Comparison of ENCODE assay signal across 8 mouse cellular contexts in the genomic region with DNA sequence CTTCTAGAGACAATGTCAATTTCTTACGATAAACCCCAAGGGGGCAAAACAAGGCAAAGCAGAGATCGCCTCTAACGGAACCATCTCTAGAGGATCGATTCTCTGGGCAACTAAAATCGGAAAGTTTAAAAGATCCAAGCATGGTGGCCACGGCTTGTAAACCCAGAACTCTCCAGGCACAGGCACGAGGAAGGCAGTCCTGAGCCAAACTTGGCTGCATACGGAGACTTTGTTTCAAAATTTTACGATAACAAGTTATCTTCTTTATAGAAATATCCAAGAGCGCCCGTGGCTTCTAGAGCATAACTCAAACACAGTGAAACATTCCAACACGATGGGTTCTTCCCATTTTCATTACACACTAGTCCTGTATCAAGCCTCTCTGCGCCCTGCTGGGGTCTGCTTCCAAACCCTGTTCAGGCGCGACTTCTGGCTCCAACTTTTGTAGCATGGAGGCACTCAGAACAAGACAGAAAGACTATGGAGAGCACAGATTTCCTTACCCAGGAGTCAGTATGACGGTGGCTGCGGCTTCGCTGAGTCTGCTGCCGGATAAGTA. TPM values are rescaled to one million over a fixed set of nuclear protein-coding genes. Genes with fewer than 3 reads are reported as not detected.
DNase-seq lines count a peak whose midpoint lies in the region; ATAC-seq and TF ChIP-seq lines count a peak whose summit lies in the region.

No protein-coding gene starts in this region.

- peaks cover 37% of the 10 kb centered on the region for H3K36me3 ChIP-seq in embryonic facial prominence, embryonic 12.5 days
- peaks cover 30% of the 10 kb centered on the region for H3K36me3 ChIP-seq in intestine, postnatal 0 days (ENCODE audit: control insufficient read depth, insufficient read depth)
- H3K36me3 ChIP-seq in neural tube, embryonic 13.5 days: peaks cover 35% of the 10 kb centered on the region

- peak overlapping the region; percentile 81 for H3K4me3 ChIP-seq in layer of hippocampus, adult 2 months
- peak overlapping the region; percentile 74 for H3K4me3 ChIP-seq in embryonic facial prominence, embryonic 12.5 days
- H3K4me3 ChIP-seq in intestine, postnatal 0 days (ENCODE audit: low read depth, low read length): peak overlapping the region; percentile 68
- peak overlapping the region; percentile 72 for H3K4me3 ChIP-seq in neural tube, embryonic 13.5 days

- H3K27ac ChIP-seq in layer of hippocampus, adult 2 months: peak overlapping the region; percentile 100
- H3K27ac ChIP-seq in embryonic facial prominence, embryonic 12.5 days: peak overlapping the region; percentile 55; the same call in 1 of the 2 replicates
- H3K27ac ChIP-seq in intestine, postnatal 0 days (ENCODE audit: low read depth, low read length): 0 out of 2 replicates have a peak overlapping the region, but pooled peaks have one; percentile 5
- peak overlapping the region; percentile 25; the same call in 1 of the 2 replicates for H3K27ac ChIP-seq in neural tube, embryonic 13.5 days (replicated peaks)

- H3K27me3 ChIP-seq in embryonic facial prominence, embryonic 12.5 days: no peaks in the 10 kb centered on the region
- H3K27me3 ChIP-seq in intestine, postnatal 0 days (replicated peaks; ENCODE audit: control insufficient read depth, insufficient read depth, low read length): no peaks in the 10 kb centered on the region
- no peaks in the 10 kb centered on the region for H3K27me3 ChIP-seq in neural tube, embryonic 13.5 days

- no peaks in the 10 kb centered on the region for H3K9me3 ChIP-seq in embryonic facial prominence, embryonic 12.5 days
- no peaks in the 10 kb centered on the region for H3K9me3 ChIP-seq in intestine, postnatal 0 days (ENCODE audit: control insufficient read depth)
- no peaks in the 10 kb centered on the region for H3K9me3 ChIP-seq in neural tube, embryonic 13.5 days

- no peak for DNase-seq in layer of hippocampus, adult 2 months (ENCODE audit: low spot score in 2 of 2)
- DNase-seq in layer of hippocampus, adult 8-10 months (ENCODE audit: low spot score in 2 of 2): no peak
- no peak for DNase-seq in cerebellum, adult 9-11 months

- WGBS in embryonic facial prominence, embryonic 12.5 days: 2% methylated on average over 19 of the region's 19 CpGs
- under 1% methylated on average over 19 of the region's 19 CpGs for WGBS in intestine, postnatal 0 days
- WGBS in neural tube, embryonic 13.5 days: 4% methylated on average over 19 of the region's 19 CpGs

- peaks cover 13% of the 10 kb centered on the region; the same call in 1 of the 2 replicates for H3K4me1 ChIP-seq in embryonic facial prominence, embryonic 12.5 days
- 0 out of 2 replicates have a peak, but pooled peaks cover 3% of the 10 kb centered on the region for H3K4me1 ChIP-seq in intestine, postnatal 0 days (replicated peaks; ENCODE audit: control insufficient read depth, insufficient read depth, low read length)
- H3K4me1 ChIP-seq in neural tube, embryonic 13.5 days (replicated peaks): peaks cover 20% of the 10 kb centered on the region

- H3K9ac ChIP-seq in embryonic facial prominence, embryonic 12.5 days: peak overlapping the region; percentile 67
- H3K9ac ChIP-seq in intestine, postnatal 0 days (ENCODE audit: low read depth, low read length): peak overlapping the region; percentile 62
- peak overlapping the region; percentile 73 for H3K9ac ChIP-seq in neural tube, embryonic 13.5 days

- TF ChIP-seq CTCF in layer of hippocampus, adult 2 months (conservative IDR thresholded peaks at IDR 0.05): no peak
- no peak for TF ChIP-seq CTCF in intestine, postnatal 0 days (IDR thresholded peaks at IDR 0.05; ENCODE audit: low read depth)

- peak overlapping the region; percentile 89 for H3K4me2 ChIP-seq in embryonic facial prominence, embryonic 12.5 days (replicated peaks)
- peak overlapping the region; percentile 73 for H3K4me2 ChIP-seq in intestine, postnatal 0 days (replicated peaks; ENCODE audit: low read depth)
- H3K4me2 ChIP-seq in neural tube, embryonic 13.5 days: peak overlapping the region; percentile 96

- no peak for ATAC-seq in embryonic facial prominence, embryonic 12.5 days (ENCODE audit: insufficient number of reproducible peaks, insufficient read depth, low FRiP score, low TSS enrichment)
- ATAC-seq in intestine, postnatal 0 days: no peak; the same call in 1 of the 2 replicates
- ATAC-seq in neural tube, embryonic 13.5 days (ENCODE audit: low read depth): peak; percentile 65
- ATAC-seq in monocyte, adult 5-6 weeks (replicated peaks; ENCODE audit: insufficient number of reproducible peaks, low FRiP score, low TSS enrichment, poor library complexity, severe bottlenecking): no peak
- no peak for ATAC-seq in activated CD4-positive, CD25-positive, alpha-beta regulatory T cell, adult 4 months

RNA-seq across cellular contexts. Expression of a gene that starts 0.4 kb away (rescaled TPM):
- 10 to 100 TPM; 16.7 to 20.7 TPM for total RNA-seq in layer of hippocampus, adult 2 months (2021)
- 10 to 100 TPM; 18.7 to 24.6 (median 21.0) TPM for total RNA-seq in layer of hippocampus, adult 8-10 months (2022)
- polyA plus RNA-seq in embryonic facial prominence, embryonic 12.5 days (2016; fragmentation: Nextera tagmentation; extraction: Ambion mirVana): 73.8 and 80.2 TPM in 2 replicates
- 23.1 and 24.5 TPM in 2 replicates for polyA plus RNA-seq in intestine, postnatal 0 days (2015; fragmentation: Nextera tagmentation; extraction: Ambion mirVana)
- 52.4 and 54.5 TPM in 2 replicates for polyA plus RNA-seq in neural tube, embryonic 13.5 days (2015; fragmentation: Nextera tagmentation; extraction: Ambion mirVana)
- 64.6 to 83.4 TPM (median 66.6 TPM) in 3 replicates for total RNA-seq in monocyte, adult 5-6 weeks (2017)
- polyA plus RNA-seq in activated CD4-positive, CD25-positive, alpha-beta regulatory T cell, adult 4 months (2017; shearing (Covaris generic)): 10 to 100 TPM; 54.3 to 65.2 TPM

RNA-seq across cellular contexts. Expression of a gene that starts 12.5 kb away (rescaled TPM):
- total RNA-seq in layer of hippocampus, adult 2 months (2021): 10 to 100 TPM in 1 of 2 experiments, 1 to 10 TPM in 1; 9.2 to 10.3 TPM
- total RNA-seq in layer of hippocampus, adult 8-10 months (2022): 10 to 100 TPM in 1 of 4 experiments, 1 to 10 TPM in 3; 9.4 to 10.9 (median 9.7) TPM
- polyA plus RNA-seq in embryonic facial prominence, embryonic 12.5 days (2016; fragmentation: Nextera tagmentation; extraction: Ambion mirVana): 20.2 and 23.4 TPM in 2 replicates
- polyA plus RNA-seq in intestine, postnatal 0 days (2015; fragmentation: Nextera tagmentation; extraction: Ambion mirVana): 5.6 and 5.9 TPM in 2 replicates
- 20.2 and 21.4 TPM in 2 replicates for polyA plus RNA-seq in neural tube, embryonic 13.5 days (2015; fragmentation: Nextera tagmentation; extraction: Ambion mirVana)
- 18.4 to 27.0 TPM (median 26.3 TPM) in 3 replicates for total RNA-seq in monocyte, adult 5-6 weeks (2017)
- polyA plus RNA-seq in activated CD4-positive, CD25-positive, alpha-beta regulatory T cell, adult 4 months (2017; shearing (Covaris generic)): under 1 TPM; 0.42 to 0.79 TPM

RNA-seq across cellular contexts. Expression of a gene that starts 36.4 kb away (rescaled TPM):
- total RNA-seq in layer of hippocampus, adult 2 months (2021): 10 to 100 TPM; 28.5 to 32.0 TPM
- 10 to 100 TPM; 33.4 to 39.9 (median 35.1) TPM for total RNA-seq in layer of hippocampus, adult 8-10 months (2022)
- polyA plus RNA-seq in embryonic facial prominence, embryonic 12.5 days (2016; fragmentation: Nextera tagmentation; extraction: Ambion mirVana): 39.5 and 41.4 TPM in 2 replicates
- polyA plus RNA-seq in intestine, postnatal 0 days (2015; fragmentation: Nextera tagmentation; extraction: Ambion mirVana): 2.9 and 3.1 TPM in 2 replicates
- polyA plus RNA-seq in neural tube, embryonic 13.5 days (2015; fragmentation: Nextera tagmentation; extraction: Ambion mirVana): 61.3 and 69.3 TPM in 2 replicates
- total RNA-seq in monocyte, adult 5-6 weeks (2017): 0.11 TPM in 1 of 3 replicates, not detected in the others
- under 1 TPM in 1 of 2 experiments, not detected in 1; 0.85 TPM for polyA plus RNA-seq in activated CD4-positive, CD25-positive, alpha-beta regulatory T cell, adult 4 months (2017; shearing (Covaris generic))

Comparison
In these comparisons a context has a peak if more than half of its experiments do, and no peak if none do; other contexts are left out.
1. H3K27ac ChIP-seq: peak in every context shown above with its lines; median percentile 100 in layer of hippocampus, adult 2 months; 55 in embryonic facial prominence, embryonic 12.5 days; 25 in neural tube, embryonic 13.5 days; 5 in intestine, postnatal 0 days.